Mouse (Mus musculus): ENCODE data around the gene Dao. TPM values are rescaled to one million over a fixed set of nuclear protein-coding genes. Genes with fewer than 3 reads are reported as not detected.

Gene Dao
- polyA plus RNA-seq, 1 experiment from 2014 or later, result not detected

GRCm38 (mm10) chr5:113986182-113986961, 17.1 kb upstream of the Dao start:
- Histone ChIP-seq H3K4me1 (ENCODE audit: control insufficient read depth, insufficient read depth, low read length) (peaks cover 5% of the 10 kb centered on the region; the same call in 1 of the 2 replicates), H3K4me3 (ENCODE audit: low read depth, low read length) (no peak overlapping the region), H3K27ac (replicated peaks; ENCODE audit: low read depth, low read length) (peak overlapping the region; percentile 52), H3K9ac (ENCODE audit: low read depth, low read length) (no peak overlapping the region), H3K9me3 (ENCODE audit: control insufficient read depth, low read length) (no peaks in the 10 kb centered on the region), H3K27me3 (replicated peaks; ENCODE audit: control insufficient read depth, insufficient read depth, low read length) (no peaks in the 10 kb centered on the region), H3K4me2 (ENCODE audit: low read depth, low read length) (no peak overlapping the region), H3K36me3 (ENCODE audit: control insufficient read depth, insufficient read depth, low read length) (peaks cover 16% of the 10 kb centered on the region; the same call in 1 of the 2 replicates)
- ATAC-seq (ENCODE audit: low read depth) (no peak), DNase-seq (ENCODE audit: low spot score) (peak; percentile 42)
- 28% methylated on average over 7 of the region's 9 CpGs for WGBS

- Histone ChIP-seq H3K4me2 (ENCODE audit: low read depth, low read length) (no peak overlapping the region), H3K9me3 (ENCODE audit: control insufficient read depth, low read length) (no peaks in the 10 kb centered on the region), H3K27ac (replicated peaks; ENCODE audit: low read depth, low read length) (no peak overlapping the region), H3K27me3 (replicated peaks; ENCODE audit: control insufficient read depth, insufficient read depth, low read length) (no peaks in the 10 kb centered on the region), H3K4me3 (ENCODE audit: low read depth, low read length) (no peak overlapping the region), H3K9ac (ENCODE audit: low read depth, low read length) (no peak overlapping the region), H3K4me1 (ENCODE audit: control insufficient read depth, insufficient read depth, low read length) (peaks cover 17% of the 10 kb centered on the region; the same call in 1 of the 2 replicates), H3K36me3 (ENCODE audit: control insufficient read depth, insufficient read depth, low read length) (peaks cover 16% of the 10 kb centered on the region; the same call in 1 of the 2 replicates)
- ATAC-seq (ENCODE audit: low read depth) (no peak), DNase-seq (ENCODE audit: low spot score) (no peak)
- 82% methylated on average over 20 of the region's 20 CpGs for WGBS
Observed at GRCm38 (mm10) chr5:113989437-113990024, 14.0 kb upstream of the Dao start.

DNA sequence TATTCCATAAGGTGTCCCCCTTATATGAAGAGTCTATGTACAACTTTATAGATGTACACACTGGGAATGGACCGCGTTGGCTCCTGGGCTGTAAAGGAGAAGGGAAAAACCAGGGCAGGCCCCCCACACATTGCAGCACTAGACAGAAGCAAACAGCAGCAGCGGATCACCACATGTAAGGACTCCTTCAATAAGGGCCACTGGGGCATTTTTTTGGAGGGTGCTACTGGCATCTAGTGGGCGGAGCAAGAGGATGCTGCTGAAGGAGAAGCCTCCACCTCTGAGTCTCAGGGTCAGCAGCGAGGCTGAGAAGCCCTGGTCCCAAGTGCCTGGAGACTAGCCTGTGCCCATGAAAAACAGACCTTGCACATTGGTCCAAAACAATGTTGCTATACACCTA, 12.9 kb upstream of the Dao start:
- ATAC-seq (ENCODE audit: low read depth) (no peak), DNase-seq (ENCODE audit: low spot score) (no peak)
- H3K4me1 ChIP-seq (ENCODE audit: control insufficient read depth, insufficient read depth, low read length), result peaks cover 18% of the 10 kb centered on the region; the same call in 1 of the 2 replicates
- H3K9ac ChIP-seq (ENCODE audit: low read depth, low read length), result no peak overlapping the region
- 77% methylated on average over 5 of the region's 5 CpGs for WGBS
- H3K27ac ChIP-seq (replicated peaks; ENCODE audit: low read depth, low read length), result no peak overlapping the region
- no peak overlapping the region for H3K4me3 ChIP-seq (ENCODE audit: low read depth, low read length)
- H3K4me2 ChIP-seq (ENCODE audit: low read depth, low read length), result no peak overlapping the region
- H3K36me3 ChIP-seq (ENCODE audit: control insufficient read depth, insufficient read depth, low read length), result peaks cover 16% of the 10 kb centered on the region; the same call in 1 of the 2 replicates
- no peaks in the 10 kb centered on the region for H3K9me3 ChIP-seq (ENCODE audit: control insufficient read depth, low read length)
- H3K27me3 ChIP-seq (replicated peaks; ENCODE audit: control insufficient read depth, insufficient read depth, low read length), result no peaks in the 10 kb centered on the region

- WGBS, result 79% methylated on average over 7 of the region's 7 CpGs
- no peak overlapping the region for H3K27ac ChIP-seq (replicated peaks; ENCODE audit: low read depth, low read length)
- H3K27me3 ChIP-seq (replicated peaks; ENCODE audit: control insufficient read depth, insufficient read depth, low read length), result no peaks in the 10 kb centered on the region
- H3K36me3 ChIP-seq (ENCODE audit: control insufficient read depth, insufficient read depth, low read length), result peaks cover 16% of the 10 kb centered on the region; the same call in 1 of the 2 replicates
- no peaks in the 10 kb centered on the region for H3K9me3 ChIP-seq (ENCODE audit: control insufficient read depth, low read length)
- ATAC-seq (ENCODE audit: low read depth) (no peak), DNase-seq (ENCODE audit: low spot score) (no peak)
- H3K4me1 ChIP-seq (ENCODE audit: control insufficient read depth, insufficient read depth, low read length), result peaks cover 18% of the 10 kb centered on the region; the same call in 1 of the 2 replicates
- H3K4me3 ChIP-seq (ENCODE audit: low read depth, low read length), result no peak overlapping the region
- no peak overlapping the region for H3K4me2 ChIP-seq (ENCODE audit: low read depth, low read length)
- no peak overlapping the region for H3K9ac ChIP-seq (ENCODE audit: low read depth, low read length)
Observed at GRCm38 (mm10) chr5:113991141-113991540, 12.4 kb upstream of the Dao start.

DNA sequence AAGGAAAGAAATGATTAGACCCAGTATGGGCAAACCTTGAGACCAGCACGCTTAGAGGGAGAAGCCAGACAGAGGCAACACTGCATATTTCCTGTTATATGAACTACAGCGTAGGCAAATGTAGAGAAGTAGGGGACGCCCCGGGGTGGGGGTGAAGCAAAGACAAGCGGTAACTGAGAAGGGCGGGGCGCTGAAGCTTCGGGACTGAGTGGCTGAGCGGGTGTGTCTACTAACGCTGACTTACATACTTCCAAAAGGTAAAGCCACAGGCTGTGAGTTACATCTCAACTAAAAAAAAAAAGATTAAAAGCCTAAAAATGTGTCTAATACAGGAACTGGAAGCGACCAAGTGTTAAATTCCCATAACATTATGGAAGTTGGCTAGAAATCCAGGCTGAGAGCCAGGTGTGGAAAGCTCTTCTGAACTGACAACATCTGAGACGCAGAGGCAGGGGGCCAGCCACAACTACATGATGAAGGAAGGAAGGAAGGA, 11.1 kb upstream of the Dao start:
- peak overlapping the region; percentile 87 for H3K4me3 ChIP-seq (ENCODE audit: low read depth, low read length)
- no peaks in the 10 kb centered on the region for H3K9me3 ChIP-seq (ENCODE audit: control insufficient read depth, low read length)
- peaks cover 12% of the 10 kb centered on the region; the same call in 1 of the 2 replicates for H3K4me1 ChIP-seq (ENCODE audit: control insufficient read depth, insufficient read depth, low read length)
- peak overlapping the region; percentile 91 for H3K9ac ChIP-seq (ENCODE audit: low read depth, low read length)
- WGBS, result 7% methylated on average over 12 of the region's 12 CpGs
- ATAC-seq (ENCODE audit: low read depth) (0 out of 2 replicates have a peak, but pooled peaks have one; percentile 11), DNase-seq (ENCODE audit: low spot score) (peak; percentile 82)
- H3K4me2 ChIP-seq (ENCODE audit: low read depth, low read length), result peak overlapping the region; percentile 82
- peaks cover 10% of the 10 kb centered on the region; the same call in 1 of the 2 replicates for H3K36me3 ChIP-seq (ENCODE audit: control insufficient read depth, insufficient read depth, low read length)
- no peaks in the 10 kb centered on the region for H3K27me3 ChIP-seq (replicated peaks; ENCODE audit: control insufficient read depth, insufficient read depth, low read length)
- H3K27ac ChIP-seq (replicated peaks; ENCODE audit: low read depth, low read length), result peak overlapping the region; percentile 94

- Histone ChIP-seq H3K27ac (replicated peaks; ENCODE audit: low read depth, low read length) (peak overlapping the region; percentile 94), H3K9ac (ENCODE audit: low read depth, low read length) (peak overlapping the region; percentile 91), H3K9me3 (ENCODE audit: control insufficient read depth, low read length) (no peaks in the 10 kb centered on the region), H3K36me3 (ENCODE audit: control insufficient read depth, insufficient read depth, low read length) (0 out of 2 replicates have a peak, but pooled peaks cover 5% of the 10 kb centered on the region), H3K4me1 (ENCODE audit: control insufficient read depth, insufficient read depth, low read length) (peaks cover 12% of the 10 kb centered on the region; the same call in 1 of the 2 replicates), H3K4me2 (ENCODE audit: low read depth, low read length) (peak overlapping the region; percentile 82), H3K4me3 (ENCODE audit: low read depth, low read length) (peak overlapping the region; percentile 87), H3K27me3 (replicated peaks; ENCODE audit: control insufficient read depth, insufficient read depth, low read length) (no peaks in the 10 kb centered on the region)
- WGBS, result under 1% methylated on average over 17 of the region's 22 CpGs
- DNase-seq (ENCODE audit: low spot score) (peak; percentile 61), ATAC-seq (ENCODE audit: low read depth) (no peak; the same call in 1 of the 2 replicates)
Observed at GRCm38 (mm10) chr5:113993031-113993486, 10.4 kb upstream of the Dao start.

GRCm38 (mm10) chr5:113993487-113994465, 9.7 kb upstream of the Dao start, which contains the start of gene Ssh1:
Gene Ssh1, minus strand, starts transcription at chr5:113993894.
- peak within 1 kb of the TSS; percentile 82 for H3K4me2 ChIP-seq (ENCODE audit: low read depth, low read length)
- H3K4me1 ChIP-seq (ENCODE audit: control insufficient read depth, insufficient read depth, low read length), result peaks cover 12% of the 10 kb centered on the region; the same call in 1 of the 2 replicates
- H3K9me3 ChIP-seq (ENCODE audit: control insufficient read depth, low read length), result no peaks in the 10 kb centered on the region
- peak within 1 kb of the TSS; percentile 91 for H3K9ac ChIP-seq (ENCODE audit: low read depth, low read length)
- DNase-seq (ENCODE audit: low spot score), result peak; percentile 92
- H3K36me3 ChIP-seq (ENCODE audit: control insufficient read depth, insufficient read depth, low read length), result 0 out of 2 replicates have a peak, but pooled peaks cover 3% of the 10 kb centered on the region
- 2% methylated on average over 33 of the region's 83 CpGs for WGBS
- peak; percentile 89 for ATAC-seq (ENCODE audit: low read depth)
- H3K4me3 ChIP-seq (ENCODE audit: low read depth, low read length), result peak within 1 kb of the TSS; percentile 87
- H3K27ac ChIP-seq (replicated peaks; ENCODE audit: low read depth, low read length), result peak within 1 kb of the TSS; percentile 94
- no peaks in the 10 kb centered on the region for H3K27me3 ChIP-seq (replicated peaks; ENCODE audit: control insufficient read depth, insufficient read depth, low read length)
